8 mouse cellular contexts compared by ENCODE assay signal in genomic region chr11:78031389-78031788, GRCm38 (mm10). TPM values are rescaled to one million over a fixed set of nuclear protein-coding genes. Genes with fewer than 3 reads are reported as not detected.
DNase-seq lines count a peak whose midpoint lies in the region; ATAC-seq and TF ChIP-seq lines count a peak whose summit lies in the region.

No protein-coding gene starts in this region.

- no peak for TF ChIP-seq EP300 in stomach, postnatal 0 days (optimal IDR thresholded peaks at IDR 0.05)

- ATAC-seq in forebrain, embryonic 15.5 days (replicated peaks): peak; percentile 14
- ATAC-seq in limb, embryonic 15.5 days (ENCODE audit: insufficient number of reproducible peaks, low FRiP score, low TSS enrichment, low read depth): no peak
- ATAC-seq in stomach, postnatal 0 days (ENCODE audit: low FRiP score, low TSS enrichment): no peak
- ATAC-seq in frontal cortex, adult (ENCODE audit: low TSS enrichment): no peak

- no peak for DNase-seq in testis, postnatal 14 days (ENCODE audit: low spot score)
- DNase-seq in stomach, postnatal 0 days (ENCODE audit: low spot score): no peak
- DNase-seq in thymus, adult 2 months: no peak
- no peak for DNase-seq in yolk sac, embryonic 10.5 days (ENCODE audit: low spot score)

- peak overlapping the region; percentile 88 for H3K4me3 ChIP-seq in testis, adult 2 months (ENCODE audit: control insufficient read depth, low read depth, low read length)
- peak overlapping the region; percentile 83; the same call in 1 of the 2 replicates for H3K4me3 ChIP-seq in forebrain, embryonic 15.5 days
- H3K4me3 ChIP-seq in limb, embryonic 15.5 days: peak overlapping the region; percentile 79
- H3K4me3 ChIP-seq in stomach, postnatal 0 days (ENCODE audit: low read depth, low read length): no peak overlapping the region
- no peak overlapping the region for H3K4me3 ChIP-seq in thymus, adult 2 months (ENCODE audit: control insufficient read depth, insufficient read depth, low read length)

- WGBS in forebrain, embryonic 15.5 days: 41% methylated on average over 6 of the region's 6 CpGs
- WGBS in limb, embryonic 15.5 days: 34% methylated on average over 6 of the region's 6 CpGs
- 39% methylated on average over 6 of the region's 6 CpGs for WGBS in stomach, postnatal 0 days
- 71% methylated on average over 6 of the region's 6 CpGs for WGBS in thymus, adult 2 months

- no peaks in the 10 kb centered on the region for H3K9me3 ChIP-seq in forebrain, embryonic 15.5 days
- no peaks in the 10 kb centered on the region for H3K9me3 ChIP-seq in limb, embryonic 15.5 days
- H3K9me3 ChIP-seq in stomach, postnatal 0 days (ENCODE audit: control insufficient read depth, low read length): no peaks in the 10 kb centered on the region

- peaks cover 1% of the 10 kb centered on the region for H3K36me3 ChIP-seq in testis, adult 2 months (ENCODE audit: control insufficient read depth, insufficient read depth, low read length)
- peaks cover 36% of the 10 kb centered on the region for H3K36me3 ChIP-seq in forebrain, embryonic 15.5 days
- peaks cover 41% of the 10 kb centered on the region for H3K36me3 ChIP-seq in limb, embryonic 15.5 days
- H3K36me3 ChIP-seq in stomach, postnatal 0 days (ENCODE audit: control insufficient read depth, insufficient read depth, low read length): peaks cover 23% of the 10 kb centered on the region
- H3K36me3 ChIP-seq in thymus, adult 2 months (ENCODE audit: control insufficient read depth, insufficient read depth, low read length): peaks cover 10% of the 10 kb centered on the region

- H3K27ac ChIP-seq in testis, adult 2 months (ENCODE audit: control insufficient read depth, insufficient read depth, low read depth, low read length): peak overlapping the region; percentile 23; the same call in 1 of the 2 replicates
- peak overlapping the region; percentile 94 for H3K27ac ChIP-seq in forebrain, embryonic 15.5 days (replicated peaks)
- H3K27ac ChIP-seq in limb, embryonic 15.5 days: peak overlapping the region; percentile 94
- peak overlapping the region; percentile 85; the same call in 1 of the 2 replicates for H3K27ac ChIP-seq in stomach, postnatal 0 days (replicated peaks)
- H3K27ac ChIP-seq in thymus, adult 2 months (ENCODE audit: control insufficient read depth, insufficient read depth, low read length): no peak overlapping the region

- peaks cover 8% of the 10 kb centered on the region for H3K4me1 ChIP-seq in testis, adult 2 months (ENCODE audit: control insufficient read depth, insufficient read depth, low read length)
- peaks cover 27% of the 10 kb centered on the region for H3K4me1 ChIP-seq in forebrain, embryonic 15.5 days
- H3K4me1 ChIP-seq in limb, embryonic 15.5 days: peaks cover 25% of the 10 kb centered on the region
- 0 out of 2 replicates have a peak, but pooled peaks cover 3% of the 10 kb centered on the region for H3K4me1 ChIP-seq in stomach, postnatal 0 days (replicated peaks; ENCODE audit: control insufficient read depth, insufficient read depth)
- peaks cover 18% of the 10 kb centered on the region for H3K4me1 ChIP-seq in thymus, adult 2 months (replicated peaks; ENCODE audit: control insufficient read depth, insufficient read depth, low read length)

- H3K9ac ChIP-seq in forebrain, embryonic 15.5 days (replicated peaks): no peak overlapping the region
- H3K9ac ChIP-seq in limb, embryonic 15.5 days: no peak overlapping the region
- peak overlapping the region; percentile 43; the same call in 1 of the 2 replicates for H3K9ac ChIP-seq in stomach, postnatal 0 days (ENCODE audit: low read length)

- 0 out of 2 replicates have a peak overlapping the region, but pooled peaks have one; percentile 82 for H3K4me2 ChIP-seq in forebrain, embryonic 15.5 days (replicated peaks)
- H3K4me2 ChIP-seq in limb, embryonic 15.5 days: peak overlapping the region; percentile 87
- peak overlapping the region; percentile 94 for H3K4me2 ChIP-seq in stomach, postnatal 0 days (replicated peaks; ENCODE audit: low read depth)

- no peaks in the 10 kb centered on the region for H3K27me3 ChIP-seq in testis, adult 2 months (ENCODE audit: control insufficient read depth, insufficient read depth, low read length)
- no peaks in the 10 kb centered on the region for H3K27me3 ChIP-seq in forebrain, embryonic 15.5 days
- no peaks in the 10 kb centered on the region for H3K27me3 ChIP-seq in limb, embryonic 15.5 days
- H3K27me3 ChIP-seq in stomach, postnatal 0 days (ENCODE audit: control insufficient read depth, insufficient read depth, low read length): no peaks in the 10 kb centered on the region
- H3K27me3 ChIP-seq in thymus, adult 2 months (ENCODE audit: control insufficient read depth, insufficient read depth, low read length): no peaks in the 10 kb centered on the region

- TF ChIP-seq CTCF in testis, adult 2 months (IDR thresholded peaks at IDR 0.05; ENCODE audit: control insufficient read depth, insufficient read depth, insufficient replicate concordance, low read depth, low read length): no peak
- TF ChIP-seq CTCF in stomach, postnatal 0 days (IDR thresholded peaks at IDR 0.05; ENCODE audit: low read depth): no peak
- TF ChIP-seq CTCF in thymus, adult 2 months (IDR thresholded peaks at IDR 0.05; ENCODE audit: borderline replicate concordance, control insufficient read depth, extremely low read depth, insufficient read depth, low read length, poor library complexity): no peak

- no peak for TF ChIP-seq POLR2A in testis, adult 2 months (IDR thresholded peaks at IDR 0.05; ENCODE audit: control insufficient read depth, low read depth, low read length)
- TF ChIP-seq POLR2A in thymus, adult 2 months (IDR thresholded peaks at IDR 0.05; ENCODE audit: control insufficient read depth, extremely low read depth, insufficient read depth, low read length, poor library complexity): no peak

RNA-seq across cellular contexts. Expression of gene Dhrs13, which starts 0.7 kb away (rescaled TPM):
- 4.9 and 5.1 TPM in 2 replicates for polyA plus RNA-seq in testis, adult 2 months (2012; rRNA removed)
- polyA plus RNA-seq in forebrain, embryonic 15.5 days (2015; fragmentation: Nextera tagmentation; extraction: Ambion mirVana): 32.8 and 33.4 TPM in 2 replicates
- 16.8 and 17.8 TPM in 2 replicates for polyA plus RNA-seq in limb, embryonic 15.5 days (2015; fragmentation: Nextera tagmentation; extraction: Ambion mirVana)
- 7.3 and 7.9 TPM in 2 replicates for polyA plus RNA-seq in stomach, postnatal 0 days (2015; fragmentation: Nextera tagmentation; extraction: Ambion mirVana)
- 13.4 and 14.4 TPM in 2 replicates for polyA plus RNA-seq in thymus, adult 2 months (2012; rRNA removed)

RNA-seq across cellular contexts. Expression of gene Flot2, which starts 6.3 kb away (rescaled TPM):
- polyA plus RNA-seq in testis, adult 2 months (2012; rRNA removed): 35.3 and 36.6 TPM in 2 replicates
- polyA plus RNA-seq in forebrain, embryonic 15.5 days (2015; fragmentation: Nextera tagmentation; extraction: Ambion mirVana): 90.2 and 98.3 TPM in 2 replicates
- polyA plus RNA-seq in limb, embryonic 15.5 days (2015; fragmentation: Nextera tagmentation; extraction: Ambion mirVana): 56.1 and 67.6 TPM in 2 replicates
- polyA plus RNA-seq in stomach, postnatal 0 days (2015; fragmentation: Nextera tagmentation; extraction: Ambion mirVana): 30.9 and 31.5 TPM in 2 replicates
- polyA plus RNA-seq in thymus, adult 2 months (2012; rRNA removed): 124 and 136 TPM in 2 replicates

RNA-seq across cellular contexts. Expression of gene Eral1, which starts 48.8 kb away (rescaled TPM):
- polyA plus RNA-seq in testis, adult 2 months (2012; rRNA removed): 17.4 and 18.2 TPM in 2 replicates
- polyA plus RNA-seq in forebrain, embryonic 15.5 days (2015; fragmentation: Nextera tagmentation; extraction: Ambion mirVana): 33.3 TPM in 2 replicates
- polyA plus RNA-seq in limb, embryonic 15.5 days (2015; fragmentation: Nextera tagmentation; extraction: Ambion mirVana): 30.6 and 33.7 TPM in 2 replicates
- polyA plus RNA-seq in stomach, postnatal 0 days (2015; fragmentation: Nextera tagmentation; extraction: Ambion mirVana): 12.8 and 15.0 TPM in 2 replicates
- 41.7 and 45.7 TPM in 2 replicates for polyA plus RNA-seq in thymus, adult 2 months (2012; rRNA removed)

RNA-seq across cellular contexts. Expression of gene Phf12, which starts 48.8 kb away (rescaled TPM):
- polyA plus RNA-seq in testis, adult 2 months (2012; rRNA removed): 24.6 and 26.7 TPM in 2 replicates
- polyA plus RNA-seq in forebrain, embryonic 15.5 days (2015; fragmentation: Nextera tagmentation; extraction: Ambion mirVana): 22.5 and 26.0 TPM in 2 replicates
- 10.7 and 14.1 TPM in 2 replicates for polyA plus RNA-seq in limb, embryonic 15.5 days (2015; fragmentation: Nextera tagmentation; extraction: Ambion mirVana)
- 5.3 and 6.9 TPM in 2 replicates for polyA plus RNA-seq in stomach, postnatal 0 days (2015; fragmentation: Nextera tagmentation; extraction: Ambion mirVana)
- polyA plus RNA-seq in thymus, adult 2 months (2012; rRNA removed): 151 and 160 TPM in 2 replicates

Comparison
In these comparisons a context has a peak if more than half of its experiments do, and no peak if none do; other contexts are left out.
1. H3K4me3 ChIP-seq: peak in testis, adult 2 months (single experiment), forebrain, embryonic 15.5 days (single experiment) and limb, embryonic 15.5 days (single experiment); none in stomach, postnatal 0 days (single experiment) and thymus, adult 2 months (single experiment).
2. Peak in every context shown above with its lines, with median percentiles within 50 percentile points of each other: H3K4me2 ChIP-seq.